Mouse (Mus musculus) A20 (cell line): ENCODE results near the gene Pomp.

Experiments
- DNase-seq: peaks from one replicate; pipeline ENCODE4 v3.0.0-alpha.2; 2011; ENCODE audit warnings: low read depth, low spot score

Pomp gene

DNA sequence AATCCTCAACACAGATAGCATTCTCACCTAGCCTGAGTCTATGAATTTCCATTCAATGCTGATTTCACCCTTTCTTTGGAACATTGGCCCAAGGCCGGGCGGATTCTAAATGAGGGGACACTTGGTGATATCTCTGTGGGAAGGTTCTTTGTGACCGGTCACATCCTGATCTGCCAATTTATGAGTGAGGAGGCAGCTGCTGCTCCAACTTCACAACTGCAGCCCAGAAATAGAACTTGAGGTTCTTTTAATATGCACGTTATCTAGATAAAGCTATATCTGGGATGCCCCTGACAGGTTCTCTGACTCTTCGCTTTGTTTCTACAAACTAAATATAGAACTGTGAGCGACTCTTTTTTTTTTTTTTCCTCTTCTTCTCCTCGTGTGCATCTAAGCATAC, 10.1 kb upstream of the Pomp start:
- no peak for DNase-seq

DNA sequence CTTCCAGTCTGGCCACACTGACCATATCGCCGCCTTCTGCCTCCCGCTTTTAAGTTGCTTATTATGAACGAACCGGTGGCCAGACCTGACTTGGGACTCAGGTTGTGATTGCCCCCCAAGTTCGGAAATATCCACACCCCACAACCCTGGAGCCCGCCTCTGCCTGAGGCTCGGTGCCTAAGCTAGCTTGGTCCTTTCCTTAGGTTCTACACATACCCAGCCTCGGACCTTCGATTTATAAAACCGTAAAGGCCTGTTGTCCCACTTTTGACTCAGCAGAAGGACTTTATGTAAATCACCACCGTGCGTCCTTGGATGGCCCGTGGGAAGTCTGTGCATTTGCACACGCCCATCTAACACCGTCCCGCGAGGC, 199 bp upstream of the Pomp start:
- no peak for DNase-seq

DNA sequence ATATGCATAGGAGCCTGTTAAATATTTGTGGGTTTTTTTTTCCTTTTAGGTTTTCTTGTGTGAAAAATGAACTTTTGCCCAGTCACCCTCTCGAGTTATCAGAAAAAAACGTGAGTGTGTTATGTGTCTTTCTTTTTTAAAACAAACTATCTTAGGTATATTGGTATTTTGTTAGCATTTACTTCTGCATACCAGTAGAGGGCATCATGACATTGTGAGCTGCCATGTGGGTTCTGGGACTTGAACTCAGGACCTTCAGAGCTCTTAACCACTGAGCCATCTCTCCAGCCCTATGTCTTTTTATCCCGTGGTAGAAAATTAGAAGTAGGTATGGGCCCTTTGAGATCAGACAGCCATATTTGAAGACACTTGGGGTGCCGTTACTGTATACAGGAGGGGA, 8.4 kb downstream of the Pomp start:
- DNase-seq = no peak

DNA sequence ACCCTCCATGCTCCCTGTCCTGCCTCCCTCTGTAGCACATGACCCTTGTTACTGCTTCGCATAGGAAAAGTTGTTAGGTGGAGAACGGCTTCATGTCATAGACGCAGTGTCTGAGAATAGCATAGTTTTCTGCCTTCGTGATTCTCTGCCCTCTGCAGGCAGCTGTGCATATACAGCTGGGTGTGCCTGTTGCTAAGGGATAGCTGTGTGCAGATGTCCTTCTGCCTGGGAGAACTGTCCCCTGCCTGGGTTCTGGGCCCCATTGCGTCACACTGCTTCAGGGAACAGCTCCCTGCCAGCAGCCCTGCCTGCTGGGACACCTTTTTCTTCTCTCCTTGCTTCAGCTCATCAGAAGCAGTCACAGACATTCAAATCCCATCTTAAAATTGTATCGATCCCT, 9.3 kb downstream of the Pomp start:
- no peak for DNase-seq

DNA sequence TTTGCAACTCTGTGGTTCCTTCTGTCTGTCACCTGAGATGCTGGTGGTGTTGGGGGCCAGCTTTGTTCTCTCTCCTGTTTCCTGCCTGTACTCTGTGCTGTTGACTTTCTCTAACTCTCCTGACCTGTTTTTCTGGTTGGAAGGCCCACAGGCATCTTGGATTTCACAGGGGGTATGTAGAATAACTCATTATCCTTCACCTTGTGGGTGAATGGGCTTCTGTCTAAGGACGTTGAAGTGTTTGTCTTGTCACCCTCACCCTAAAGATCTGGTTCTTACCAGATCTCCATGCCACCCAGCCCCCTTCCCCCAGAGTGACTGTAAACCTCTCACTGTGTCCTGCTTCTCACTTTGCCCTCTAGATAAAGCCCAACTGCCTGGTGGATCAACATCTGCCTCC, 10.0 kb downstream of the Pomp start:
- no peak for DNase-seq

DNA sequence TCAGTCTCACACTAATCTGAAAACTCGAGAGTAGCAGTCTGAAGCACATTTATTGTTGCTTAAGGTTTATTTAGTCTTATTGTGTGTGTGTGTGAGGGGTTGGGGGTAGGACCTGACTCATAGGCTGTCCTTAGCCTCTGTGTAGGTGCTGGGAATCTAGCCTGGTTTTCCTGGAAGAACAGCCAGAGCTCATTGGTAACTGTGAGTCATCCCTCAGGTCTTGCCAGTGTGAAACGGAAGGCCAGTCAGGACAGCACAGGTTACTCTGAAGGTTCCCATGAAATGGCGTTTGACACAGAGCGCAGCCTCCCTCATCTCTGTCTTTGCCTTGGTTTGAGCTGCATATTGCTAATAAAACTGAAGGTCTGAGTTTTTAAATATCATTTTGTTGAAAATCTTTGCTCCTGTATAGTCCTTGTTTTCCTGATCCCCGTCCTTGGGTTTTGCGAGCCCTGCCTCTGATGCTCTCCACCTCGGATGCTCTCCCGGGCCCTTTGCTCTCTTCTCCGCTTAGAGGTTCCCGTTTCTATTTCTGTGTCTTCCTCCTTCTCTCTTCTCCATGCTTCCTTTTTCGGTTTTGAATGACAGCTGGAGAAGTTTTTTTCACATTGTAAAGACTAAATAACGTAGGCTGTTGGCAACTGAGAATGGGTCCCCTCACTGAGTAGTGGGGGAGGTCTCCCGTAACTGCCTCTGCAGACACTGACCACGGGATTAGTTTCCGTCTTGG, 11.0 kb downstream of the Pomp start:
- DNase-seq = no peak

DNA sequence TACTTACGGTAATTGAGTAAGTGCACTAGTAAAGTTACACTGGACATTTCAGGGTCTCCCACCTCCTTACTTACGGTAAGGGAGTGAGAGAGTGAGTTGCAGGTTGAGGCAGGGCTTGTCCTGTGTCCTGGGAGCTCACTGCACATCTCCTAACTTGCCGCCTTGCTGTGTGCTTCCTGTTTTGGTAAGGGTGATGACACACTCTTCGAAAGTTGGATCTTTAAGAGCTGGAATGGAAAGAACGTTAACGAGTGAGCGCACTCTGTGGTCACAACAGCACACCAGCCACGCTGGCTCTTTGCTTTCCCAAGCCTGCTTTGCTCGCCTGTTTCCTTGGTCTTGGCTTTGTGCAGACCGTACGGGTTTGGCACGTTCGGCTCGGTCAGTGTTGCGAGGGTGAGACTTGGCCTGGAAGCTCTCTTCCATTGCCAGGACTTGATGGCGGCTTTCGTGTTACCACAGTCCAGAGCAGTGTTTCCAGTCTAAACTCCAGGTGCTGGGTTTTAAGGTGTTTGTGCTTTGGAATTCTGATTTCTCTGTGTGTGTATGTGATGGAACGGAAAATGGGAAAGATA, 14.3 kb downstream of the Pomp start:
- DNase-seq = no peak

DNA sequence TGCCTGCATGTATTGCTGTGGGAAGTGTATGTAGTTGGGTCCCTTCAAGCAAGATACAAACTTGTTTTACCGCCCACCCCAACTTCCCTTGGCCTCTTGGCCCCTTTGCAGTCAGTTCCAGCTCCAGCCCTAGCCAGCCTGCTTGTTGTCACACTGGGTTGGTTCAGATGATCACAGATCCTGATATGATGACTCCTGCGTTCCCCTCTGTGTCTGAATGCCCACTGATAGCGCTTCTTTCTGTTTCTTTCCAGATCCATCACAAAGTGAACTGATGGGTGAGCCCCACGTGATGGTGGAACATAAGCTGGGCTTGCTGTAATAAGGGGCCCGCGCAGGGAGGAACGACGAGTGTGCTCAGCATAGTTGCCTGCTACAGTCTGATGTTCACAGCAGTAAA, 14.9 kb downstream of the Pomp start:
- no peak for DNase-seq

DNA sequence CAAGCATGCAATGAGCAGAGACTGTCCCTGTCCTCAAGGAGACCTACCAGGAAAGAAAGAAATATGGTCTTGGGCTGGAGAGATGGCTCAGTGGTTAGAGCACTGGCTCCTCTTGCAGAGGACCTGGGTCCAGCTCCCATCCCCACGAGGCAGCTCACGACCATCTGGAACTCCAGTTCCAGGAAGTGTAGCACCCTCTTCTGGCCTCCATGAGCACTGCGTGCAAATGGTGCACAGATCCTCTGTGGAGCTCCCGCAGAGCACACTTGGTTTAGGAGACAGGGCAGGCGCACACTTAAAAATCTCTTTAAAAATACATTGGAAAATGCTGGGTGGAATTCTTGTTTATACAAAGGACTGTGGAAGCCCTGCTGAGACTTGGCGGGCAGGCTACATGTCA, 17.3 kb downstream of the Pomp start:
- DNase-seq = peak; percentile 27

DNA sequence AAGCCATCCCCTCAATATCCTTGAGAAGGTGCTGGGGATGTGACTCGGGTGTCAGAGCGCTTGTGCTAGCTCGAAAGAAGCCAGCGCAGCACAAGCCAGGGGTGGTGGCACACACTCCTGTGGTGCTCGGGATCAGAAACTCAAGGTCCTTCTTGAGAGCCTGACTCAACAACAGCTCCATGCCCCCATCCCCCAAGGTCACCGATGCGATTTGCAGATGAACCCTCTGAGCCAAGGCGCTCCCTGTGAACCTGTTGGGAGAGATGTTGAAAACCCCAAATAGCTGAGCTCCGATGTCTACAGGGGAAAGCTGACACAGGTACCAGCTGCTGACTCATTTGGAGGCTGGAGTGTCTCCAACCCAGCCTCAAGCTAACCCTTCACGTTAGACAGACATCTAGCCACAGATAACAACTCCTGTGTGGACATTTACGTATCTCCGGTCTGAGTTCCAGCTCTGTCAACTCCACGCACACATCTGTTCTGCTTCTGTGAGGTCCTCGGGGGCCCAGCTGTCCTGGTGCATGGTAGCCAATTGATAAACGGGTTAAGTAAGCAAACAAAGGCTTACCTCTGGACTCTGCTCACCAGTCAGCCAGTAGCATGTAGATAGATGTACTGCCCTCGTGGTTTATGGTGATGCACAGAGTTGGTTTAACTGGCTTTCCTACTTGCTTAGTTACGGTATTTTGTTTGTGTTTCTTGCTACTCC, 19.9 kb downstream of the Pomp start:
- DNase-seq = no peak

DNA sequence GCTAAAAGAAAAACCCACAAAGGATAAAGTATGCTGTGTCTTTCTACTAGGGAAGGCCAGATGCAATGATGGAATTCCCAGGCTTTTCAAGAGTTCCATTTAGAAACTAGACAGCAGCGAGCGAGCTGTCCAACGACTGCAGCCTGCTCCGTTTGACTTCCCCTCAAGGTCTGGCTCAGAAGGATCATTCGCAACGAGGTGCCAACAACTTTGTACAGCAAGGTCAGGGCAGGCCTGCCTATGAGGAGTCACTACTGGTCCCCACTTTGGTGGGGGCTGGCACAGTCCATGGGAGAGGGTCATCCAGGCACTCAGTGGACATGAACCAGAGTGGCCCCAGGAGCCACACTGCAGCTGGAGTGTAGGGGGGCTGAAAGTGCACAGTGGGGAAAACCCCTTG, 23.3 kb downstream of the Pomp start:
- no peak for DNase-seq

DNA sequence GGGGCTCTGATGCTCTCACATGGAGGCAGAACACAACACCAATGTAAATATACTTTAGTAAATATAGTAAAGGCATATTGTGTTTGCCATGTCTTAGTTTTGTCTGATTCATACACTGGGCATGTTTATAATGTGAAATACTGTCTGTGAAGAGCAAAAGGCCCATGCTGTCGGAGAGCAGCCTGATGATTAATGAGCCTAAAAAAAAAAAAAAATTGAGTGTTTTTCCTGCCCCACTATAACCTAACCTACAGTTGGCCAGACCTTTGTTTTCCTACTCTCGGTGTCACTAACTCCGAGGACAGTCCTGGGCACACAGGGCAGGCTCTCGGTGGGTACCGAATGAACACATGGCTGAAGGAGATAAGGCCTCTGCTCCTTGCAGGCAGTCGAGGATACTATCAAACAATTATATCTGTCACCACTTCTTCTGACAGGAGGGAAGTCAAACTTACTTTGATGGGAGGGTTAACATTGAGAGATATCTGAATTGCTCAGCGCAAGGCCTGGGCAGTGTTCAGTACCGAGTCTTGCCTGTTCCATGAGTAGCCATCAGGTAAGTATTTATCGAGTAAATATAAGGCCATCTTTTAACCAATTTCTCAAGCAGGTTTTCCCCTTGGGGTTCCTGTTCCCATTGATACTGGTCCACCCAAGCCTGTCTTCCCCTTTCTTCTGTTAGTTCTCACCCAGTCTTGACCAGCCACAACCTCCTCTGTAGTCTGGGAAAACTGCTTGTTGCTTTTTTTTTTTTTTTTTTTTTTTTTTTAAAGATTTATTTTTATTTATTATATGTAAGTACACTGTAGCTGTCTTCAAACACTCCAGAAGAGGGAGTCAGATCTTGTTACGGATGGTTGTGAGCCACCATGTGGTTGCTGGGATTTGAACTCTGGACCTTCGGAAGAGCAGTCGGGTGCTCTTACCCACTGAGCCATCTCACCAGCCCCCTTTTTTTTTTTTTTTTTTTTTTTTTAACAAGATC, 28.3 kb downstream of the Pomp start:
- no peak for DNase-seq

DNA sequence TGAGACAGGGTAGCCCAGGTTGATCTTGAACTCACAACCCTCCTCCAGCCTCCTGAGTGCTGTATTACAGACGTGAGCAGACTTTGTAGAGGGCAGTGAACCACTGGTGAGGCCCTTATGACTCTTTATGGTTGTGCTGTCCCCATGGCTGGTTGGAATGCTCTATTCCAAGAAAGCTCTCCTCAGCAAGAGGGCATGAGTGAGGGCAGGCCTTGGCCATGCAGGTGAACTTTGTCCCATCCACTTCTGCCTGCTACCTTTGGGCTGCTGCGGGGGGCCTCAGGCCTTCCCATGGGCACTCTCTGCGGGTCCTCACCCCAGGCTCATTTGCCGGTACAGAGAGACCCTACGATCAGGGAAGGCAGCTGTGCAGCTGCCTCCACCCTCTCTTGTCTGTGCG, 32.5 kb downstream of the Pomp start:
- DNase-seq = no peak

DNA sequence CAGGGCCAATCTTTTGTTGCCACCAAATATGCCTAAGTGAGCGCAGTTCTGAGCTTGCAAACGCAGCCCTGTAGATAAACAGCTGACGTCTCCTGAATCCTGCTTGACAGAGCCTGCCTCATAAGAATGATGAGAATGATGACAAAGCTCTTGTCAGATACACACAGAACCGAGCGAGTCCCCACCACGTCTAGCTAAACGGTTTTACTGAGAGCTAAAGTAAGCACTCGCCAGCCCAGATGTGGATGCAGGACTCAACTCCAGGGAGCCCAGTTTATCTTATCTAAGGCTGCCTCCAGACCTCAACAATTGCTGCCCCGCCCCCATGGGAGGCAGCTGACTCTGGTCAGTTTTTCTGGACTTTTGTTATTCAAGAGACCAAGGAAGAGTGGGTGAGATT, 32.9 kb downstream of the Pomp start:
- no peak for DNase-seq

DNA sequence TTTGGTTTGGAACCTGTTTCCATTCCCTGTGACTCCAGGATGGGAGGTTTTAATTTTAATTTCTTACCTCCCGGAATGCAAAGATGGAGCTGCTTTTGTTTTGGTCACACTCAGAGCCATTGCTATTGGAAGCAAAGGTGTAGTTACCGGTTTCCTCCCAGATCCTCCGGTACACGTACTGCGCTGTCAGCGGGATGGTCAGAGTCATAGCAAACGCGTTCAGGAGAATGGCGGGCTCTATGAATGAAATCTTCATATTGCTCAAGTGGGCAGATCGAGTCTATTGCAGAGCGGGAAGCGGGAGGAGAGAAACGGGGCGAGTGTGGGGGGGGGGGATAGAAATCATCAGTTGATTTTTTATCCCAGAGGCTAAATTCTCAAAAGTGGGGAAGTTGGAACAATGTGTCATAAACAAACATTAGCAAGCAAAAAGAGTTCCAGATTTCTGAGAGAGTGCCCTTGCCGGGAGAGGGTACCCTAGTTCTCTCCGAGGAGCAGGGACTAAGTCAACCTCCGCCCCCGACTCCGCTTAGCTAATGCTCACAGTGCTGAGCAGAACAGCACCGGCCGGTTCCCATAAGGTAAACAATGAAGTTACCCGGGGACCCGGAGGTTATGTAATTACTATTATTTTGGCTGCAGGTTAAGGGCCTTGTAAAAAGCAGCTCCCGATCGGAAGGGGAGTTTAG, 33.6 kb downstream of the Pomp start:
- DNase-seq = no peak

DNA sequence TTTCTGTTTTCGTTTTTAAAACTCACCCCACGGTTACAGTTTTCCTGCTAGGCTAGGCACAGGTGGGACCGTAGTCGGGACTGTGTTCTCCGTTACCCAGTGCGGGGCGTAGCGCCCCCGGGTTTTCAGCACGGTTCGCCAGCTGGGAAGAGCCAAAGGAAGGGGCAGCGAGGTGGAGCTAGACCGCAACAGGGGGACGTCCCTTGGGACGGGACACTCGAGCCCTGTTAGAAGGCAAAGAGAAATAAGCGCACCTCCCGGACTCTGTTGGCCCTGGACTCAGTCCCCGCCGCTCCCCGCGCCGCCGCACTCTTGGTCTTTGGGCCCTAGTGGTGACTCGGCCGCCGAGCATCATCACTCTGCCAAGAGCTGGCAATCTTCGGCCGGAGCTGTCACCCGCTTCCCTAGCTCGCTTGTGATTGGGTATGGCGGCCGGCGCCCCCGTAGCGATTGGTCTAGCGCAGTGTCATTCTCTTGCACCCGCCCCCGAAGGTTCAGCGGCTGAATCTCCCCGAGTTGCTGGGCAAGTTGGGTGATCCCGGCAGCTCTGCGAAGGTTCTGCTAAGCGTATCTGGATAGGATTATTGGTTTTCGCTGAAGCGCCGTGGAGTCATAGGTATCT, 34.3 kb downstream of the Pomp start, which contains the start of gene Slc46a3:
Slc46a3 (minus strand) TSS at position 361 of the 622 bp plus-strand sequence.
- peak; percentile 98 for DNase-seq

DNA sequence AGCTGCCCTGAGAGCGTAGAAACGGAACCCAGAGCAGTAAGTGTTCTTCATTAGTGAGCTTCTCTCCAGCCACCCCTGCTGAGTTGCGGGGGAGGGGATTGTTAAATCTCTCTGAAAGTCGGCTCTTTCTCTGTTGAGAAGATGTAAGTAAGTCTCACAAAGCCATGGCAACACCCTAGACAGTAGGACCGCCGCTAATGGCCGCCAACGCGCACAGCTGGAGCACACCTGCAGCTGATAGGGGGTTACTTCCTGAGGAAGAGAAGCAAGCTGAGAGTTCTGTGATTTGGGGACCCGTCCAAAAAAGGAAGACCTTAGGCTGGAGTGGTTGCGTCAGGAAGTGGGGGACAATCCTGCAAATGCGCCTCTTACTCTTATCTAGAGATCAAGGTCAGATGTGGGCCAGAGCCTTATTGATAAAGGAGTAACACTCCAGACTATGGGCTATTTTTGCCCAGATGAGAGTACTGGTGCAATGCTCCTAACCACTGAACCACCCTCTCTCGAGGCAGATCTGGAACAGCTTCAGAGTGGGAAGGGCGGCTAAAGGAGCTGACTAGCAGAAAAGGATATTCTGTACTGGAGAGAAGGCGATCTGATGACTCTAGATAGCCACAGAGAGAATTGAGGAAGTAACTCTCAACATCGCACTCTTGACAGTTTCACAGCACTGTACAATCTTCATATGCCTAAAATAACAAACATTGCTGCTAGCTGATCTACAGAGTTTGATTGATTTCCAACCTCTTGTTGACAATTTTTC, 35.4 kb downstream of the Pomp start:
- DNase-seq = peak; percentile 87

DNA sequence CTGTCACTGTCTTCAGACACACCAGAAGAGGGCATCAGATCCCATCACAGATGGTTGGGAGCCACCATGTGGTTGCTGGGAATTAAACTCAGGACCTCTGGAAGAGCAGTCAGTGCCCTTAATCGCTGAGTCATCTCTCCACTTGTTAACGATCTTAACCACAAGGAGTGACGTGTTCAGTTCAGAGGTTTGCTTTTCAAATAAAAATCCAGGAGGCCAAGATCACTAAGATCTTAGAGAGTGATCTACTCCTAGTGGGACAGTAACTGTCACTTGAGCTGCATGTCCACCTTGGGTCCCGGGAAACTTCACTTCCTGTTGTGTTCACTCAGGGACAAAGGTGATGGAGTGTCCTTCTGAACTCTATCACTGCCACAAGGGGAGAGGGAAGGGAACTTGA, 36.2 kb downstream of the Pomp start:
- DNase-seq = peak; percentile 12

DNA sequence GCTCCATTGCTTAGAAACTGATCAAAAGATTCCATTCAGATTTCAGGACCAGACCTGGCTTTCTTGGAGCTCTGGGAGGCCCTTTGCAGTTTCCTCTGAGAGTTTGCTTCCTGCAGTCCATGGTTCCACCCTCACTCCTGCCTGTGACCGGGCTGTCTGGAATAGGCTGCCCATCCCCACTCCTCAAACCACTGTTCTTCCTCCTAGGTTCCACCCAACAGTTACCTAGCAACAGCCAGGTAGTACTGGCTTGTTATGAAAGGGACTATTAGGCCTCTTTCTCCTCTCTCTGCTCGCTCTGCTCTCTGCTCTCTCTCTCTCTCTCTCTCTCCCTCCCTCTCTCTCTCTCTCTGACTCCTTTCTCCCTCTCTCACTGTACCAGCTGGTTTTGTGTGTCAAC, 38.0 kb downstream of the Pomp start:
- DNase-seq = no peak

DNA sequence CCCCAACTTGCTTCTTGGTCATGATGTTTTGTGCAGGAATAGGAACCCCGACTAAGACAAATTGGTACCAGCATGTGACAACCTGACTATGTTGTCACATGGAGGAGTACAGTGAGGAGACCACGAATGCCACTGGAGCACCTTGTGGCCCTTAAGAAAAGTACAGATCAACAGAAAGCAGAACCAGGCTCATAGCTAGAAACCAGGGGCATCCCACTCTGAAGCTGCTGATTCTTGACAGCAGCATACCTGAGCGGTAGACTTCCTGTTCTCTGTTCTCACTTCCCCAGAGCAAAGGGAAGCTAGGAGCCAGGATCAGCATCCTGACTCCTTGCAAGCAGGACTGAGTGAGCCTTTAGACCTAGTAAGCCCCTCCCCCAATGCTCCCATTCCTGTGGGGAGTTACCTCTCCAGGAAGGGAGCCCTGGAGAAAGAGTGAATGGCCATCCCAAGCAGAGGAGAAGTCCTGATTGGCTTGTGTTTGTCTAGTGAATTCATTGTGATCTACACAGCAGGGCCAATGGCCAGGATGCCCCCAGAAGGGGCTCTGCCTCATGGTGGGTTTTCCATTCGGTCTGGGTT, 38.8 kb downstream of the Pomp start:
- peak; percentile 76 for DNase-seq
